Mouse (Mus musculus): ENCODE measurements around the gene Rnasel. TPM values are rescaled to one million over a fixed set of nuclear protein-coding genes. Genes with fewer than 3 reads are reported as not detected.

Rnasel gene
- 171 and 180 TPM in 2 replicates for total RNA-seq (2015; ENCODE audit: low replicate concordance)
- 259 and 394 TPM in 2 replicates for total RNA-seq (2017; ENCODE audit: low replicate concordance)

DNA sequence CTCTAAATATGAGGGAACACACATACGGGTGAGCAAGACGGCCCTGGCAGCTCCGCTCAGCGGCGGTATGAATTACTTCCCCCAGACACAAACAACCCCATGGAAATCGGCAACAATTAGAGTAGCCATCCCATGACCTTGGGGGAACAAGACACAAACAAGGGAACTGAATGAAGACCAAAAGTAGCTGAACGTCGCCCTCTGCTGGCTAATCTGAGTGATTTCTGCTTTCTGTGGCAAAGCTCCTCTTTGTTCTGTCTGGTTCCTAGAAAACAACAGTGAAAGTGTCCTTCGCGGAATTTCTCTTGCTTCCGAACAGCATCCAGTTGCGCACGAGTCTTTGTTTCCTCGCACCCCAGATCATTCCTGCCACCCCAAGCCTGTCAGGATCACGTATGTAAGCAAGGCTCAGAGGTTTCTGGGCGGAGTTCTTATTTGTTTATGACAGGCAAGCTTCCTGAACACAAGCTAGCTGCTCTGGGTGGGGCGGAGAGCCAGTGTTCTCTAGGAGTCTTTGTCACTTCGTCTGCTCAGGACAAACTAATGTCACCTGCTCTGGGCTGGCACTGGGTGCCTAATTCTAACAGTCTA, at the start of gene Rnasel:
TSS of gene Rnasel (plus strand) at position 216 of the 591 bp plus-strand sequence.
- peak; percentile 65 for ATAC-seq (replicated peaks; ENCODE audit: low FRiP score, poor library complexity, severe bottlenecking)

DNA sequence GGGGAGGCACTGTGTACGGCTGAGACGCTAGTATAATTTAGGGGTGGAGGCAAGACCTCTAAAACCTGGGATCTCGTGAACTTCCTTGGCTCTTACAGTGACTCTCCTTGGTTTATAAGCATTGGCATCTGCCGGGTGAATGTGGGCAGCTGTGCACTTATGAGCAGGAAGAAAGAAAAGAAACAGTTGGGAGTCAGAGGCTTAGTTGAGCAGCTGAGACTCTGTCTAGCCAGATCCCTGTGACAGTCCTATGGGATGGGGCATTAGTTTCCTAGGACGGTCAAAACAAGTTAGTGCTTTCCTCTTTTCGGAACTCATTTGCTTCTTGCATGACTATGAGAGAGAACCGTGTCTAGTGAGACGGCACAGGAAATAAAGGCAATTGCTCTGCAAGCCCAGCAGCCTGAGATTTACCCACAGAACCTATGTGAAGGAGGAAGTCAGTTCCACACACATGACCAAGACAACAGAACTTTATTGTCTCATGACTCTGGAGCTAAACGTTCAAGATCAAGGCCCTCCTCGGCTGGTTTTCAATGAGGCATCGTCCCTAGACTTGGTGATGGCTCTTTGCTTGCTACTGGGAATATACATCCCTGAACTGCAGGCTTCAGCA, 48.7 kb upstream of the Rnasel start:
- ATAC-seq (replicated peaks; ENCODE audit: low FRiP score, poor library complexity, severe bottlenecking) = no peak

DNA sequence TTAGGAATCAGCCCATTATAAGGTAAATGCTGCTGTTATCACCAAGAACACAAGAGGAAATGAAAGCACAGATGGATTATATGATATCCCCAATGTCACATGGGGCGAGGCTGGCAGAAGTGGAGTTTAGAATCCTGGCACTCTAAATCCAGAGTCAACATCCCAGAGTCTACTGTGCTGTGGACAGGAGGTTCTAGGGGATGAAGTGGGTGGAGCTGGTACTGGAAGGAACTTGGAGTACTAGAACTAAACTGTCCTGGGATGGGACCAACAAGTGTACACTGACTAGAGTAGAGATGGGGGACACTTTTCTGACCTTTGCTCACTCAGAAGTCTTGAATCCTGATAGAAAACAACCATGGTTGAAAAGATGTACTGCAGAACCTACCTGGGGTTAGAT, 47.8 kb upstream of the Rnasel start:
- ATAC-seq (replicated peaks; ENCODE audit: low FRiP score, poor library complexity, severe bottlenecking) = no peak

GRCm38 (mm10) chr1:153702166-153702852, 46.9 kb upstream of the Rnasel start:
- no peak for ATAC-seq (replicated peaks; ENCODE audit: low FRiP score, poor library complexity, severe bottlenecking)

- no peak for ATAC-seq (replicated peaks; ENCODE audit: low FRiP score, poor library complexity, severe bottlenecking)
Measured at GRCm38 (mm10) chr1:153702853-153703410, 46.3 kb upstream of the Rnasel start.

- no peak for ATAC-seq (replicated peaks; ENCODE audit: low FRiP score, poor library complexity, severe bottlenecking)
Measured at GRCm38 (mm10) chr1:153703445-153703991, 45.7 kb upstream of the Rnasel start.

- ATAC-seq (replicated peaks; ENCODE audit: low FRiP score, poor library complexity, severe bottlenecking) = no peak
Measured at GRCm38 (mm10) chr1:153704174-153704573, 45.1 kb upstream of the Rnasel start.

DNA sequence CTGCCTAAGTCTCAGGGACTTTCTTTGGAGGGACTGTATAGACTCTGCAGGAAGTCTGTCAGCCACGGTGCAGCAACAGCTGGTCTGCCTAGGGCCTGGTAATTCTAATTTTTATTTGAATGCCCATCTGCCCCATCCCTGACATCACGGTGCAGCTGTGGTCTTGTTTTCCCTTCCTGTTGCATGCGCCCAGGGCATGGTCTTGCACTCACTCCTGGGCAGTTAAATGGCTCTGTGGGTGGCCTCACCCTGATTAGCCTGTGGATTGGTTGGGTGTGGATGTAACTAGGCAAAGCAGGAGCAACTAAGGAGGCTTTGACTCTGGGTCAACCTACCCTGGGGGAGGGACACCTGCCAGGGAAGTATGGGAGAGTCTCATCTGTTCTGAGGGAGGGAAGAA, 44.2 kb upstream of the Rnasel start:
- ATAC-seq (replicated peaks; ENCODE audit: low FRiP score, poor library complexity, severe bottlenecking) = no peak

DNA sequence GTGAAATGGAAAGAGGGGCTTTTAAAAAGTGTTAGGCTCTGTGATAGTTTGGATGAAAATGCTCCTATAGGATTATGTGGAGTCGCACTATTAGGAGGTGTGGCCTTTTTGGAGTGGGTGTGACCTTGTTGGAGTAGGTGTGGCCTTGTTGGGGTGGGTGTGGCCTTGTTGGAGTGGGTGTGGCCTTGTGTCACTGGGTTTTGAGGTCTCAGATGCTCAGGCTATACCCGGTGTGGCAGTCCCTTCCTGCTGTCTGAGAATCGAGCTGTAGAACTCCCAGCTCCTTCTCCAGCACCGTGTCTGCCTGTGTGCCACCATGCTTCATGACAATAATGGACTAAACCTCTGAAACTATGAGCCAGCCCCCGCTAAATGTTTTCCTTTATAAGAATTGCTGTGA, 40.6 kb upstream of the Rnasel start:
- ATAC-seq (replicated peaks; ENCODE audit: low FRiP score, poor library complexity, severe bottlenecking) = no peak

- ATAC-seq (replicated peaks; ENCODE audit: low FRiP score, poor library complexity, severe bottlenecking) = no peak
Measured at GRCm38 (mm10) chr1:153709451-153709850, 39.8 kb upstream of the Rnasel start.

DNA sequence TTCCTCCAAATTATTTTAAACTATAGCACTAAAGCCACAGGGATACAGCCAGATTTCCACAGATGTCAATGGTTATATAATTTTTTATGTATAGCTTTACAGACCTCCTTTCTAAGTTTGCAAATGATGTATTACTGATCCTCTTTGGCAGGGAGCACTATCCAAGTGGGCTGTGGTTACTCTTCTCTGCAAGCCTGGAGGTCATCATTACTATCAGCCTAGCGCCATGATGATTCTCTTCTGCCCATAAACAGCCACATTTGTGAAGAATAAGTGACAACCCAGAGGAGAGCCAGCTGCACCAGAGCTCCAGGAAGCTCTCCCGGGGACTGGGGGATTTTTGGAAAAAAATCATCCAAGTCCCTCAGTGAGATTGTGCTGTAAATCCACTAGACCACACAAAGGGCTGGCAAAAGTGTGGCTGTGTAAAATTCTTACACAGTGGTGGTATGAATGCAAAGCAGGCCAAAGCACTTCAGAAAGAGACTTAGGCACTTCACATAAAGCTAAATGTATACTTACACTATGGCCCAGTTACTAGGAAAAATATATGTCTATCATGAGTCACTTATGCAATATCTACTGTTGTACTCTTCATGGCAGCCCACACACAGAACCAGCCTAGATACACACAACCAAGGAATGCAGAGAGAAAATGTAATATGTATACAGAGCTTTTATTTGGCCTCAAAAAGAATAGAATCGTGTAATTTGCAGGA, 37.5 kb upstream of the Rnasel start:
- no peak for ATAC-seq (replicated peaks; ENCODE audit: low FRiP score, poor library complexity, severe bottlenecking)

- ATAC-seq (replicated peaks; ENCODE audit: low FRiP score, poor library complexity, severe bottlenecking) = no peak
Measured at GRCm38 (mm10) chr1:153712633-153713032, 36.6 kb upstream of the Rnasel start.

- no peak for ATAC-seq (replicated peaks; ENCODE audit: low FRiP score, poor library complexity, severe bottlenecking)
Measured at GRCm38 (mm10) chr1:153717990-153718389, 31.2 kb upstream of the Rnasel start.

- no peak for ATAC-seq (replicated peaks; ENCODE audit: low FRiP score, poor library complexity, severe bottlenecking)
Measured at GRCm38 (mm10) chr1:153720935-153721334, 28.3 kb upstream of the Rnasel start.

GRCm38 (mm10) chr1:153721565-153722310, 27.5 kb upstream of the Rnasel start:
- no peak for ATAC-seq (replicated peaks; ENCODE audit: low FRiP score, poor library complexity, severe bottlenecking)

DNA sequence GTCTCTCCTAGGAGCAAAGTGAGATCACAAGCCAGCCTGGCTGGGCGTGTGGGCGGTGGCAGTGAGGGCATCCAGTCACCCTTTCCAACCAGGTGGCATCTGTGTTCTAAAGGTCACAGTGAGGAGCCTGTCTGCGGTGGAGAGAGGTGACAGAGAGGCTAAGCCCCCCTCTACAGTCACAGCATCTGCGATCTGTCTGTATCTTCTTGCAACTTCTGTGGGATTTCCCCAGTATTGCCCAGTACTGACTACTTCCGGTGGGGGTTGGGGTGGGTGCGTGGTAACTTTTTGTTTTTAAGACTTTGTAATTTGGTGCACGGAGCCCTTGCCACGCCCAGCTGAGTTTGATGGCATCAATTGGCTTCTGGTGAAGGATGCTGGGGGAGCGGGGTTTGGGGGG, 25.8 kb upstream of the Rnasel start:
- ATAC-seq (replicated peaks; ENCODE audit: low FRiP score, poor library complexity, severe bottlenecking) = no peak

GRCm38 (mm10) chr1:153726636-153727035, 22.6 kb upstream of the Rnasel start:
- no peak for ATAC-seq (replicated peaks; ENCODE audit: low FRiP score, poor library complexity, severe bottlenecking)

DNA sequence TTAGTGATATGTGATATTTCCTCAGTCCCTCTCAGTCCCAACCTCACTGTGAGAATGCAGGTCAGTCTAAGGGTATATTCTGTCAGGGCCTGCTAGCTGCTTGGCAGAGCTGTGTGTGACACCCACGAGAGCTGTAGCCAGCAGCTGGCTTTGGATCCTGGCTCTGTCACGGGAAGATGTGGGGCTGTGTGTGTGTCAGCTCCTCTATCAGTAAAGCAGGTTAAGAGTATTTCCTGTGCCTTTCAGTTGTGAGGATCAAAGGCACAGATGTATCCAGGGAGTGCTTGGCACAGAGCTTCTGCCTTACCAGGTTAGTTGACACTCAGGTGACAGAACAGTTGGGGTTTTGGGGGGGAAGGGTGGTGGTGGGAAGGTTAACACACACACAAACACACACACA, 19.4 kb upstream of the Rnasel start:
- ATAC-seq (replicated peaks; ENCODE audit: low FRiP score, poor library complexity, severe bottlenecking) = no peak

DNA sequence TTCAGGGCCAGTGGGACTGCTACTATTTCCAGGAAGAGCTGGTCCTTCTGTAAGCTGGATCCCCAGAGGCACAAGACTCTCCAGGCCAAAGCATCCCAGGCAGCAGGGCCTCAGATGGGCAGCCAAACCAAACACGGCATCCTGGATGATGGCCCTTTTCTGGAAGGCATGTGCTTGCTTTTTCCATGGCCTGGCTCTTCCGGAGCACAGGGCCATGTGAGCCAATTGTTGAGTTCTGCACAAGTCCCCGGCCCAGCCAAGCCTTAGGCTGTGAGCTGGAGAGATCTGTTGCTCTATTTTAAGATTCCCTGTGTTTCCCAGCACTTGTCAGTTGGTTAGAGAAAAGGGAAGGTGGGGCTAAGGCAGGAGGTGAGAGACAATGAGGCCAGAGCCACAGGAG, 18.6 kb upstream of the Rnasel start:
- no peak for ATAC-seq (replicated peaks; ENCODE audit: low FRiP score, poor library complexity, severe bottlenecking)
